Mouse (Mus musculus) intestine, embryonic 14.5 days (tissue): ENCODE measurements at regions not wholly inside any gene's neighbourhood (a gene's known extent, or its start where the extent isn't known, plus 50 kb on each side); places are given as distances from the start of the nearest gene placed in this dataset.
A peak's percentile ranks its signal among the peaks of the same experiment; 100 is the strongest.

Experiments
- ATAC-seq: fragments of 200-750 bp; cut with Nextera tagmentation; replicated peaks from 2 replicates; pipeline ENCODE4 v1.8.0; 2017; ENCODE audit warnings: low read depth, moderate number of reproducible peaks, moderate TSS enrichment, moderate library complexity; ENCODE audit not compliant: low FRiP score, low TSS enrichment
- DNase-seq: peaks from one replicate; pipeline ENCODE4 v3.0.0-alpha.2; 2018; ENCODE audit warnings: low spot score
- H3K27ac ChIP-seq: fragments of 300-500 bp; sonication (generic); 2 replicates; pipeline ENCODE4 v1.5.1; 2014; ENCODE audit warnings: low read depth, mild to moderate bottlenecking, control low read depth
- H3K27me3 ChIP-seq: fragments of 300-500 bp; sonication (generic); replicated peaks from 2 replicates; pipeline ENCODE4 v1.6.1; 2014; ENCODE audit warnings: low read length, control low read depth; ENCODE audit not compliant: control insufficient read depth, insufficient read depth
- H3K36me3 ChIP-seq: fragments of 300-500 bp; sonication (generic); 2 replicates; pipeline ENCODE4 v1.6.1; 2014; ENCODE audit warnings: low read length, control low read depth; ENCODE audit not compliant: control insufficient read depth, insufficient read depth
- H3K4me1 ChIP-seq: fragments of 300-500 bp; sonication (generic); replicated peaks from 2 replicates; pipeline ENCODE4 v1.6.1; 2014; ENCODE audit warnings: low read length, control low read depth, mixed read lengths; ENCODE audit not compliant: control insufficient read depth, insufficient read depth
- H3K4me2 ChIP-seq: fragments of 300-500 bp; sonication (generic); 2 replicates; pipeline ENCODE4 v1.6.1; 2014; ENCODE audit warnings: low read length
- H3K4me3 ChIP-seq: fragments of 300-500 bp; sonication (generic); 2 replicates; pipeline ENCODE4 v1.5.1; 2014; ENCODE audit warnings: low read depth, low read length, control low read depth, mixed read lengths
- H3K9ac ChIP-seq: fragments of 300-500 bp; sonication (generic); 2 replicates; pipeline ENCODE4 v1.6.1; 2014; ENCODE audit warnings: mild to moderate bottlenecking, low read length
- H3K9me3 ChIP-seq: fragments of 300-500 bp; sonication (generic); 2 replicates; pipeline ENCODE4 v1.6.1; 2016; ENCODE audit warnings: low read length, control low read depth; ENCODE audit not compliant: control insufficient read depth
- WGBS: fragments of 180-500 bp; shearing (Covaris S2); extraction: QIAGEN DNeasy Blood & Tissue Kit; methylation state at CpG from one replicate; pipeline ENCODE4 v1.1.7; 2014; 5-methylcytosine and 5-hydroxymethylcytosine counted together

GRCm38 (mm10) chr12:77179138-77179537, 58.8 kb upstream of the Fut8 start:
- Histone ChIP-seq H3K4me2 (no peak overlapping the region), H3K9ac (no peak overlapping the region), H3K27ac (no peak overlapping the region), H3K4me1 (peaks cover 9% of the 10 kb centered on the region; the same call in 1 of the 2 replicates), H3K9me3 (no peaks in the 10 kb centered on the region), H3K27me3 (no peaks in the 10 kb centered on the region), H3K4me3 (no peak overlapping the region), H3K36me3 (no peaks in the 10 kb centered on the region)
- 88% methylated on average over 7 of the region's 7 CpGs for WGBS
- no peak for ATAC-seq
- no peak for DNase-seq

DNA sequence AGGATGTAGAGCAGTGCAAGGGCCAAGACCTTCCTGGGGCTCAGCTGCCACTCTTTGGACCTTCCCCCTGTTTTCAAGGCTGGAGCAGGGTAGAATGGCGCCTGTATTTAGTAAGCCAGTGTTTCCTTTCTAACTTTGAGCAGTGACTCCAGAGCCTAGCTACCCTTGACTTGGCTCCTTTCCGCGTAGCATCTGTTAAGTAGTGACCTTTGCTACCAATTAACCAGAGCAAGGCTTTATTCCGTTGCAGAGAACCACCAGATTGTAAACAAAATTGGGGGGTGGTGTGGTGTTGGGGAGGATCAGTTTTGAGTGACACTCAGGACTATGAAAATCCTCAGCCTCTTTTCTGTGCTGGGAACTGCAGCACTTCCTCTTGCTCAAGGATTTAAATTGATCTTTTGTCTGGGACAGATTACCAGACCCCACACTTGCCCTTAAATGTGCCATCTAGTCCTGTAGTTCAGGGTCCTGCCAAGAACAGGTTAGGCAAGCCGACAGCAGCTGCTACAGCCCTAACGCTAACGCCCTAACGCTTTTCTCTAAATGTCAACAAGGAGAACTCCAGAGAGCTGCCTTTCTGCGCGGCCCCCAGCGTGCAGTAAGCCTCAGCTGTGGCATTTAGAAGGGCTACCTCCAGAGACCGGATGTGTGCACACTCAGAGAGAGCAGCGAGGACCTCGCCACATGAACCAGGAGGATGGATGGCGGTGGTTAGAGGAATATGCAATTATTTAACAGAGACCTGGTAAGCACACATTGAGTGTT, 59.9 kb upstream of the Fut8 start:
- Histone ChIP-seq H3K27ac (peak overlapping the region; percentile 57; the same call in 1 of the 2 replicates), H3K4me1 (peaks cover 9% of the 10 kb centered on the region; the same call in 1 of the 2 replicates), H3K9ac (no peak overlapping the region), H3K4me2 (peak overlapping the region; percentile 18; the same call in 1 of the 2 replicates), H3K27me3 (no peaks in the 10 kb centered on the region), H3K9me3 (no peaks in the 10 kb centered on the region), H3K36me3 (no peaks in the 10 kb centered on the region), H3K4me3 (no peak overlapping the region)
- peak; percentile 59 for DNase-seq
- ATAC-seq = peak; percentile 60; the same call in 1 of the 2 replicates
- 19% methylated on average over 15 of the region's 15 CpGs for WGBS

DNA sequence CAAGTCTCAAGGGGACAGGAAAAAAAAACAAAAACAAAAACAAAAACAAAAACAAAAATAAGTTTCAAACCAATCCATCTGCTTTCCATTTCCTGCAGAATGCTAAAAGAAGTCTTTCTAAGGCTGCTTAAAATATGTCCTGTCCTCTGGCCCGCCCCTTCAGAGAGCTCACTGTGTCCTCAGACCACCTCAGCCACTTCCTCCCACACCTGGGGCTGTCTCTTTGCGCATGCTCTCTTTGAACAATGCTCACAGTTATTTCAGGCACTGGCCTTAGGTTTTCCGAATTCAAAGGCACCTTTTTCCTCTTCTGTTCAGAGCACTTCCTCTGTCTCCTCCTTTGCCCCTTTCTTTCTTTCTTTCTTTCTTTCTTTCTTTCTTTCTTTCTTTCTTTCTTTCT, 60.6 kb upstream of the Fut8 start:
- no peak for ATAC-seq
- no peaks in the 10 kb centered on the region for H3K36me3 ChIP-seq
- no peaks in the 10 kb centered on the region for H3K27me3 ChIP-seq
- 52% methylated on average over 3 of the region's 3 CpGs for WGBS
- no peak overlapping the region for H3K9ac ChIP-seq
- H3K9me3 ChIP-seq = no peaks in the 10 kb centered on the region
- H3K4me2 ChIP-seq = no peak overlapping the region
- no peak for DNase-seq
- no peak overlapping the region for H3K4me3 ChIP-seq
- peaks cover 9% of the 10 kb centered on the region; the same call in 1 of the 2 replicates for H3K4me1 ChIP-seq
- 0 out of 2 replicates have a peak overlapping the region, but pooled peaks have one; percentile 57 for H3K27ac ChIP-seq

- Histone ChIP-seq H3K27me3 (no peaks in the 10 kb centered on the region), H3K27ac (no peak overlapping the region), H3K36me3 (no peaks in the 10 kb centered on the region), H3K4me2 (no peak overlapping the region), H3K9me3 (no peaks in the 10 kb centered on the region), H3K4me3 (no peak overlapping the region), H3K9ac (no peak overlapping the region), H3K4me1 (peaks cover 9% of the 10 kb centered on the region; the same call in 1 of the 2 replicates)
- 0 out of 2 replicates have a peak, but pooled peaks have one; percentile 19 for ATAC-seq
- DNase-seq = no peak
These were observed 63.9 kb upstream of the Fut8 start for GRCm38 (mm10) chr12:77174032-77174431.

GRCm38 (mm10) chr12:77172540-77172939, 65.4 kb upstream of the Fut8 start:
- no peak for DNase-seq
- Histone ChIP-seq H3K27ac (no peak overlapping the region), H3K36me3 (no peaks in the 10 kb centered on the region), H3K4me3 (no peak overlapping the region), H3K9ac (no peak overlapping the region), H3K27me3 (no peaks in the 10 kb centered on the region), H3K9me3 (no peaks in the 10 kb centered on the region), H3K4me2 (no peak overlapping the region), H3K4me1 (no peaks in the 10 kb centered on the region)
- ATAC-seq = no peak
- 91% methylated on average over 2 of the region's 2 CpGs for WGBS

- 79% methylated on average over 5 of the region's 5 CpGs for WGBS
These were observed 67.7 kb upstream of the Fut8 start for GRCm38 (mm10) chr12:77170257-77170656.

GRCm38 (mm10) chr12:77168367-77168766, 69.6 kb upstream of the Fut8 start:
- 82% methylated on average over 1 of the region's 1 CpGs for WGBS
- H3K9me3 ChIP-seq = no peaks in the 10 kb centered on the region
- H3K36me3 ChIP-seq = no peaks in the 10 kb centered on the region
- ATAC-seq (no peak), DNase-seq (no peak)
- H3K9ac ChIP-seq = no peak overlapping the region
- H3K4me3 ChIP-seq = no peak overlapping the region
- no peaks in the 10 kb centered on the region for H3K4me1 ChIP-seq
- H3K27me3 ChIP-seq = no peaks in the 10 kb centered on the region
- no peak overlapping the region for H3K4me2 ChIP-seq
- no peak overlapping the region for H3K27ac ChIP-seq

More at GRCm38 (mm10) chr12:77170257-77170656, 67.7 kb upstream of the Fut8 start:
- H3K27me3 ChIP-seq = no peaks in the 10 kb centered on the region
- no peaks in the 10 kb centered on the region for H3K4me1 ChIP-seq
- no peak overlapping the region for H3K4me2 ChIP-seq
- H3K27ac ChIP-seq = no peak overlapping the region
- no peak overlapping the region for H3K4me3 ChIP-seq
- ATAC-seq (no peak), DNase-seq (no peak)
- H3K9ac ChIP-seq = no peak overlapping the region
- no peaks in the 10 kb centered on the region for H3K9me3 ChIP-seq
- H3K36me3 ChIP-seq = no peaks in the 10 kb centered on the region

DNA sequence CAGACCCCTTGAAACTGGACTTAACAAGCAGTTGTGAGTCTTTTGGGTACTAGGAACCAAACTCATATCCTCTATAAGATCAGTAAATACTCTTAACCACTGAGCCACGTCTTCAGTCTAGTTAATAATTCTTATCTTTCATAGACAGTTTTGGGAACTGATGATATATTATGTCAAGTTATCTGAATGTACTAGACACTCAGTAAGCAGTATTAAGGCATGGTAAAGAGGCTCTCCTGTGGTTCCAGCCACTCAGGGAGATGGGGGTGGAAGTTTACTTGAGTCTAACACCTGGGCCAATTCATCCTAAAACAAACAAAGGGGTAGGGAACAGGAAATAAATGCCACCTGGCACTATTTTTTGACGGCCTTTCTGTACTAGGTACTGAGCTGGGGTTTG, 81.2 kb upstream of the Fut8 start:
- H3K27ac ChIP-seq = no peak overlapping the region
- 51% methylated on average over 2 of the region's 2 CpGs for WGBS
- H3K36me3 ChIP-seq = no peaks in the 10 kb centered on the region
- ATAC-seq (no peak), DNase-seq (no peak)
- no peaks in the 10 kb centered on the region for H3K27me3 ChIP-seq
- H3K4me2 ChIP-seq = no peak overlapping the region
- no peak overlapping the region for H3K4me3 ChIP-seq
- no peak overlapping the region for H3K9ac ChIP-seq
- no peaks in the 10 kb centered on the region for H3K9me3 ChIP-seq
- H3K4me1 ChIP-seq = no peaks in the 10 kb centered on the region

GRCm38 (mm10) chr12:77155626-77156025, 82.3 kb upstream of the Fut8 start:
- Histone ChIP-seq H3K9me3 (no peaks in the 10 kb centered on the region), H3K27ac (no peak overlapping the region), H3K4me1 (no peaks in the 10 kb centered on the region), H3K9ac (no peak overlapping the region), H3K36me3 (no peaks in the 10 kb centered on the region), H3K4me2 (no peak overlapping the region), H3K27me3 (no peaks in the 10 kb centered on the region), H3K4me3 (no peak overlapping the region)
- DNase-seq = no peak
- ATAC-seq = no peak
- 80% methylated on average over 6 of the region's 6 CpGs for WGBS
